Mouse (Mus musculus) liver, embryonic 16.5 days (tissue): ENCODE results near the gene Mark1. TPM values are rescaled to one million over a fixed set of nuclear protein-coding genes. Genes with fewer than 3 reads are reported as not detected.

Experiments
- ATAC-seq: fragments of 200-750 bp; cut with Nextera tagmentation; 2 replicates; pipeline ENCODE4 v1.8.0; 2017; ENCODE audit warnings: low read depth, mild to moderate bottlenecking, moderate number of reproducible peaks, moderate library complexity
- H3K27ac ChIP-seq: fragments of 300-500 bp; sonication (generic); 2 replicates; pipeline ENCODE4 v1.5.1; 2014; ENCODE audit warnings: mild to moderate bottlenecking, low read length
- H3K27me3 ChIP-seq: fragments of 300-500 bp; sonication (generic); 2 replicates; pipeline ENCODE4 v1.6.1; 2014; ENCODE audit warnings: low read depth, low read length, mixed read lengths; ENCODE audit not compliant: control insufficient read depth, insufficient read depth
- H3K36me3 ChIP-seq: fragments of 300-500 bp; sonication (generic); 2 replicates; pipeline ENCODE4 v1.6.1; 2014; ENCODE audit warnings: mild to moderate bottlenecking; ENCODE audit not compliant: control insufficient read depth, insufficient read depth
- H3K4me1 ChIP-seq: fragments of 300-500 bp; sonication (generic); 2 replicates; pipeline ENCODE4 v1.6.1; 2014; ENCODE audit warnings: low read depth, low read length, mixed read lengths; ENCODE audit not compliant: control insufficient read depth
- H3K4me2 ChIP-seq: fragments of 300-500 bp; sonication (generic); 2 replicates; pipeline ENCODE4 v1.6.1; 2014; ENCODE audit warnings: low read depth, low read length, mixed read lengths
- H3K4me3 ChIP-seq: fragments of 300-500 bp; sonication (generic); 2 replicates; pipeline ENCODE4 v1.5.1; 2014; ENCODE audit warnings: low read depth, mild to moderate bottlenecking, low read length
- H3K9ac ChIP-seq: fragments of 300-500 bp; sonication (generic); 2 replicates; pipeline ENCODE4 v1.6.1; 2014; ENCODE audit warnings: low read depth, low read length
- H3K9me3 ChIP-seq: fragments of 300-500 bp; sonication (generic); replicated peaks from 2 replicates; pipeline ENCODE4 v1.6.1; 2016; ENCODE audit warnings: low read length; ENCODE audit not compliant: control insufficient read depth
- WGBS: fragments of 180-500 bp; shearing (Covaris S2); extraction: QIAGEN DNeasy Blood & Tissue Kit; methylation state at CpG from one replicate; pipeline ENCODE4 v1.1.7; 2014; ENCODE audit not compliant: insufficient replicate concordance; 5-methylcytosine and 5-hydroxymethylcytosine counted together
- polyA plus RNA-seq: library from polyadenylated mRNA; unstranded; fragments of >200 nt; fragmentation: Nextera tagmentation; extraction: Ambion mirVana; gene quantifications from 2 replicates; pipeline ENCODE4 v1.2.1, GENCODE M21; 2015

Gene Mark1
- polyA plus RNA-seq, 1 experiment from 2014 or later, result 0.22 TPM

GRCm38 (mm10) chr1:184872069-184872819 lies 127.1 kb downstream of the Mark1 start:
- H3K4me2 ChIP-seq, result peak overlapping the region; percentile 13; the same call in 1 of the 2 replicates
- no peak overlapping the region for H3K9ac ChIP-seq
- no peaks in the 10 kb centered on the region for H3K36me3 ChIP-seq

GRCm38 (mm10) chr1:184871506-184871905 lies 127.9 kb downstream of the Mark1 start:
- peaks cover 10% of the 10 kb centered on the region for H3K4me1 ChIP-seq
- no peak for ATAC-seq
- WGBS, result 67% methylated on average over 1 of the region's 1 CpGs
- no peak overlapping the region for H3K4me3 ChIP-seq
- no peaks in the 10 kb centered on the region for H3K36me3 ChIP-seq
- H3K27ac ChIP-seq, result peak overlapping the region; percentile 86
- no peaks in the 10 kb centered on the region for H3K27me3 ChIP-seq
- 0 out of 2 replicates have a peak overlapping the region, but pooled peaks have one; percentile 15 for H3K9ac ChIP-seq
- H3K4me2 ChIP-seq, result no peak overlapping the region
- H3K9me3 ChIP-seq, result no peaks in the 10 kb centered on the region

More at GRCm38 (mm10) chr1:184872069-184872819, 127.1 kb downstream of the Mark1 start:
- Histone ChIP-seq H3K4me3 (no peak overlapping the region), H3K27me3 (no peaks in the 10 kb centered on the region), H3K9me3 (no peaks in the 10 kb centered on the region), H3K4me1 (peaks cover 10% of the 10 kb centered on the region), H3K27ac (peak overlapping the region; percentile 86)
- WGBS, result 40% methylated on average over 7 of the region's 7 CpGs
- peak; percentile 71 for ATAC-seq

- no peaks in the 10 kb centered on the region for H3K9me3 ChIP-seq
- no peak overlapping the region for H3K9ac ChIP-seq
- no peak overlapping the region for H3K4me3 ChIP-seq
- no peak overlapping the region for H3K4me2 ChIP-seq
- ATAC-seq, result no peak
- H3K36me3 ChIP-seq, result no peaks in the 10 kb centered on the region
- H3K4me1 ChIP-seq, result peaks cover 10% of the 10 kb centered on the region
- no peaks in the 10 kb centered on the region for H3K27me3 ChIP-seq
- H3K27ac ChIP-seq, result peak overlapping the region; percentile 86
- WGBS, result 61% methylated on average over 11 of the region's 11 CpGs
Observed at GRCm38 (mm10) chr1:184870646-184871385, 128.6 kb downstream of the Mark1 start.

- Histone ChIP-seq H3K27me3 (no peaks in the 10 kb centered on the region), H3K9ac (no peak overlapping the region), H3K4me3 (no peak overlapping the region), H3K4me2 (no peak overlapping the region), H3K36me3 (no peaks in the 10 kb centered on the region), H3K27ac (peak overlapping the region; percentile 52; the same call in 1 of the 2 replicates), H3K4me1 (peaks cover 10% of the 10 kb centered on the region), H3K9me3 (no peaks in the 10 kb centered on the region)
- 53% methylated on average over 4 of the region's 4 CpGs for WGBS
- ATAC-seq, result no peak
Observed at GRCm38 (mm10) chr1:184869939-184870565, 129.3 kb downstream of the Mark1 start.

- WGBS, result 41% methylated on average over 3 of the region's 3 CpGs
- Histone ChIP-seq H3K4me2 (no peak overlapping the region), H3K27ac (peak overlapping the region; percentile 74), H3K4me3 (no peak overlapping the region), H3K9ac (no peak overlapping the region), H3K36me3 (no peaks in the 10 kb centered on the region), H3K9me3 (no peaks in the 10 kb centered on the region), H3K4me1 (peaks cover 10% of the 10 kb centered on the region), H3K27me3 (no peaks in the 10 kb centered on the region)
- peak; percentile 41; the same call in 1 of the 2 replicates for ATAC-seq
Observed at GRCm38 (mm10) chr1:184867640-184868120, 131.7 kb downstream of the Mark1 start.

GRCm38 (mm10) chr1:184864381-184864801 lies 135.0 kb downstream of the Mark1 start:
- H3K27me3 ChIP-seq, result no peaks in the 10 kb centered on the region
- no peaks in the 10 kb centered on the region for H3K36me3 ChIP-seq
- H3K4me2 ChIP-seq, result no peak overlapping the region
- no peak for ATAC-seq
- 29% methylated on average over 7 of the region's 7 CpGs for WGBS
- peaks cover 6% of the 10 kb centered on the region for H3K4me1 ChIP-seq
- no peak overlapping the region for H3K4me3 ChIP-seq
- no peaks in the 10 kb centered on the region for H3K9me3 ChIP-seq
- H3K9ac ChIP-seq, result no peak overlapping the region
- no peak overlapping the region for H3K27ac ChIP-seq

- no peak overlapping the region for H3K4me3 ChIP-seq
- ATAC-seq, result no peak
Observed at GRCm38 (mm10) chr1:184862636-184863035, 136.7 kb downstream of the Mark1 start.

GRCm38 (mm10) chr1:184861551-184861950 lies 137.8 kb downstream of the Mark1 start:
- no peak overlapping the region for H3K27ac ChIP-seq
- WGBS, result 27% methylated on average over 2 of the region's 2 CpGs

More at GRCm38 (mm10) chr1:184862636-184863035, 136.7 kb downstream of the Mark1 start:
- Histone ChIP-seq H3K27me3 (no peaks in the 10 kb centered on the region), H3K4me1 (peaks cover 3% of the 10 kb centered on the region; the same call in 1 of the 2 replicates), H3K9ac (no peak overlapping the region), H3K27ac (no peak overlapping the region), H3K36me3 (no peaks in the 10 kb centered on the region), H3K4me2 (no peak overlapping the region), H3K9me3 (no peaks in the 10 kb centered on the region)
- WGBS, result 67% methylated on average over 6 of the region's 6 CpGs

More at GRCm38 (mm10) chr1:184861551-184861950, 137.8 kb downstream of the Mark1 start:
- Histone ChIP-seq H3K27me3 (no peaks in the 10 kb centered on the region), H3K4me1 (peaks cover 3% of the 10 kb centered on the region; the same call in 1 of the 2 replicates), H3K4me3 (no peak overlapping the region), H3K36me3 (no peaks in the 10 kb centered on the region), H3K4me2 (no peak overlapping the region), H3K9me3 (no peaks in the 10 kb centered on the region), H3K9ac (no peak overlapping the region)
- no peak for ATAC-seq
